Mouse (Mus musculus) embryo, embryonic 10.5 days (tissue): ENCODE results near the gene Rbbp5.
"Not testable (repeated sequence)": the region's sequence is repeated elsewhere in the genome, so short reads cannot be mapped to it uniquely, and the experiment has no call there.

ENCODE experiments used
- DNase-seq: peaks from one replicate; pipeline ENCODE4 v3.0.0-alpha.2; 2015; ENCODE audit warnings: low spot score

Gene Rbbp5

GRCm38 (mm10) chr1:132476928-132477691 lies at the start of gene Rbbp5:
Gene Rbbp5, plus strand, starts transcription at chr1:132477365.
- DNase-seq = peak; percentile 93

GRCm38 (mm10) chr1:132430818-132431217 lies 46.3 kb upstream of the Rbbp5 start:
- DNase-seq = peak; percentile 10

- no peak for DNase-seq
Measured at GRCm38 (mm10) chr1:132431716-132432115, 45.4 kb upstream of the Rbbp5 start.

- DNase-seq = no peak
Measured at GRCm38 (mm10) chr1:132433349-132433748, 43.8 kb upstream of the Rbbp5 start.

- DNase-seq = no peak
Measured at GRCm38 (mm10) chr1:132434032-132434431, 43.1 kb upstream of the Rbbp5 start.

- DNase-seq = no peak
Measured at GRCm38 (mm10) chr1:132436320-132436958, 40.7 kb upstream of the Rbbp5 start.

- no peak for DNase-seq
Measured at GRCm38 (mm10) chr1:132436960-132437359, 40.2 kb upstream of the Rbbp5 start.

- DNase-seq = no peak
Measured at GRCm38 (mm10) chr1:132437389-132437788, 39.8 kb upstream of the Rbbp5 start.

- DNase-seq = no peak
Measured at GRCm38 (mm10) chr1:132440896-132441435, 36.2 kb upstream of the Rbbp5 start.

GRCm38 (mm10) chr1:132449742-132450141 lies 27.4 kb upstream of the Rbbp5 start:
- DNase-seq = no peak

GRCm38 (mm10) chr1:132464651-132465050 lies 12.5 kb upstream of the Rbbp5 start:
- no peak for DNase-seq

- no peak for DNase-seq
Measured at GRCm38 (mm10) chr1:132468926-132469325, 8.2 kb upstream of the Rbbp5 start.

- DNase-seq = no peak
Measured at GRCm38 (mm10) chr1:132469519-132469918, 7.6 kb upstream of the Rbbp5 start.

- DNase-seq = not testable (repeated sequence)
Measured at GRCm38 (mm10) chr1:132470031-132470430, 7.1 kb upstream of the Rbbp5 start.

GRCm38 (mm10) chr1:132471032-132471431 lies 6.1 kb upstream of the Rbbp5 start:
- no peak for DNase-seq

GRCm38 (mm10) chr1:132471499-132471898 lies 5.7 kb upstream of the Rbbp5 start:
- DNase-seq = no peak

GRCm38 (mm10) chr1:132472537-132472936 lies 4.6 kb upstream of the Rbbp5 start:
- peak; percentile 20 for DNase-seq

- DNase-seq = no peak
Measured at GRCm38 (mm10) chr1:132474496-132474895, 2.7 kb upstream of the Rbbp5 start.

- no peak for DNase-seq
Measured at GRCm38 (mm10) chr1:132476575-132476927, 614 bp upstream of the Rbbp5 start.

GRCm38 (mm10) chr1:132479438-132479837 lies 2.3 kb downstream of the Rbbp5 start:
- DNase-seq = no peak

GRCm38 (mm10) chr1:132481619-132482018 lies 4.5 kb downstream of the Rbbp5 start:
- DNase-seq = no peak

GRCm38 (mm10) chr1:132483234-132483633 lies 6.1 kb downstream of the Rbbp5 start:
- DNase-seq = no peak

- DNase-seq = no peak
Measured at GRCm38 (mm10) chr1:132483759-132484158, 6.6 kb downstream of the Rbbp5 start.
